Mouse (Mus musculus): ENCODE results near the gene Tenm4.

DNA sequence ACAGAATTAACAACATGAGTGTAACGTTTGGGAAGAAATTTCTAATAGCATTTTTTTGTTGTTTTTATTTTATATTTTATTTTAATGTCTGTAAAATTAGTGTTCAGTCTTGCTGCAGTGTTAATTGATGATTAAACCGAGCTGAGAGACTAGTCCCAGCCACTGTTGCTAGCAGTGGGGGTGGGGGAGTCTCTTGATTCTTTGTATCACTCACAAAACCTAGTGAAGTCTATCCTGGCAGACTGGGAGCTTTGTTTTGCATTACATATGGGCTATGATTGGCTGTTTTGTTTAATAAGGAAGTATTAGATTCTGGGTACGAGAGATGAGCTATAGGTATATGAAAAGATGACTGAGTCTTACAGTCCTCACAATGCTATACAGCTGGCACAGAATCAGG, 428.0 kb downstream of the Tenm4 start:
- TF ChIP-seq CHD2 (IDR thresholded peaks at IDR 0.05; ENCODE audit: low read depth, low read length): no peak
- TF ChIP-seq MAFK (IDR thresholded peaks at IDR 0.05; ENCODE audit: insufficient read depth, low read depth, low read length): no peak
